Mouse (Mus musculus) gastrocnemius, postnatal 36 days (tissue): ENCODE data around the gene Stx19. TPM values are rescaled to one million over a fixed set of nuclear protein-coding genes. Genes with fewer than 3 reads are reported as not detected.

Source experiments
- DNase-seq, 2 experiments: peaks; one replicate each; pipeline ENCODE4 v3.0.0; 2022
- intact Hi-C: fragments of 180-260 bp; cut with DNase I; formaldehyde crosslinking; loops from one replicate; pipeline ENCODE4 v1.15.1; 2025
- microRNA-seq, 2 experiments: library from miRNA; unstranded; fragments of <30 nt; microRNA quantifications; one replicate each; pipeline ENCODE4 v1.2.0; 2021
- total RNA-seq, 2 experiments: library from RNA; stranded (reverse); gene quantifications; 2 replicates each; pipeline ENCODE4 v1.2.3; 2021

Stx19 gene
- total RNA-seq, 2 experiments from 2014 or later: not detected

DNA sequence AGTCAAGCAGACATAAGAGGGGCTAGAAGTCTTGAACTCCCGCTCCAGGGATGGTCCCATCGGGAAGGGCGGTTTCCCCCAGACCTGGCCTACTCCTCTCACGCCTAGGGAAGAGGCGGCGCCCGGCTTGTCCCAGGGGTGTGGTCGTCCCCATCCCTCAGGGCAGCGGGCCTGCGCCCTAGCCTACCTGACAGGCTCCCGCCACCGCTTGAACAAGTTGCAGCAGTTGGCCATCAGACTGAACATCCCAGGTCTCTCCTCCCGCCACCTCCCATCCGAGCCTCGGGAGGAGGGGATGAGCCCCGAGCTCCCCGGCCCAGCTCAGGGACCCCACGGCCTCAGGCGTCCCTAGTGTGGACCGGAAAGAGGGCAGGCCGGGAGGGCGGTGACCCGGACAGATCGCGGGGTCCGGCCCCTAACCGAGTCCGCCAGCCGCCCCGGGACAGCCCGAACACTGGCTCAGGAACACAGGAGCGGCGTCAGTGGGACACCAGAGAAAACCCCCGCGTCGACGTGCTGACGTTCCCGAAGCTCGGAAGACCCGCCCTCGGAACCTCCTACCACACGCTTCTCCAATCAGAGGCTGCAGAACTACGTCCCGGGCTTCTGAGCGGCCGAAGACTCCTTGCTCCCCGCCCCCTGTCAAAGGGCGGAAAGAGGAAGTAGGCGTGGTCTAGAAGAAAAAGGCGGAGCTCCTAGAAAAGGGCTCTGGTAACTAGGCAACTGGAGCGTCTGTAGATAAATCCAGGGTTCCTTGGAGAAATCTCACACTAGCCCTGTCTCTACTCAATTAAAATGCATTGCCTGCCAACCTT is 32.2 kb downstream of the Stx19 start, which contains the start of gene Arl13b:
TSS of gene Arl13b (minus strand) at position 543 of the 815 bp plus-strand sequence.
- DNase-seq: peak; percentile 81 to 90

DNA sequence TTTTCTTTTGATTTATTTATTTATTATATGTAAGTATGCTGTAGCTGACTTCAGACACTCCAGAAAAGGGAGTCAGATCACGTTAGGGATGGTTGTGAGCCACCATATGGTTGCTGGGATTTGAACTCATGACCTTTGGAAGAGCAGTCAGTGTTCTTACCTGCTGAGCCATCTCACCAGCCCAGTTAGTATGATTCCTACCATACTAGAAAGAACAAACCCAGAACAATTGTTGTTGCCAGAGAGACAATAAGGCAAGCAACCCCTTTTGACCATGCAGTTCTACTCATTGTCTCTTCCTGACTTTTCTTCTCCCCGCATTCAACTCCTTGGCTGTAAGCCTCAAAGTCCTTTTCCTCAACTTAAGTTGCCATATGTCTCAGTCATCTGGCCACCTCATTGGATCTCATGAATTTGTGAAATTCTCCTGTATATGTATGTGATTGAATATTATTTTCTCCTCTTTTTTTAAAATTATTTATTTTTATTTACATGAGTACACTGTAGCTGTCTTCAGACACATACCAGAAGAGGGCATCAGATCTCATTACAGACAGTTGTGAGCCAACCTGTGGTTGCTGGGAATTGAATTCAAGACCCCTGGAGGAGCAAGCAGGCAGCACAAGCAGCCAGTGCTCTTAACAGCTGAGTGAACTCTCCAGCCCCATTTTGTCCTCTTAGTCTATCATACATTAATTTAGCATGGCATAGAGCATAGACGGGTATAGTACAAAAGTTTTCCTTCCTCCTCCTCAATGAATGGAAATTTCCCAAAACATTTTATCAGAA is 38.2 kb downstream of the Stx19 start:
- DNase-seq: no peak
- intact Hi-C loops: no loop called here

More for the DNA sequence above, 32.2 kb downstream of the Stx19 start, which contains the start of gene Arl13b:
- intact Hi-C loops: no loop called here

DNA sequence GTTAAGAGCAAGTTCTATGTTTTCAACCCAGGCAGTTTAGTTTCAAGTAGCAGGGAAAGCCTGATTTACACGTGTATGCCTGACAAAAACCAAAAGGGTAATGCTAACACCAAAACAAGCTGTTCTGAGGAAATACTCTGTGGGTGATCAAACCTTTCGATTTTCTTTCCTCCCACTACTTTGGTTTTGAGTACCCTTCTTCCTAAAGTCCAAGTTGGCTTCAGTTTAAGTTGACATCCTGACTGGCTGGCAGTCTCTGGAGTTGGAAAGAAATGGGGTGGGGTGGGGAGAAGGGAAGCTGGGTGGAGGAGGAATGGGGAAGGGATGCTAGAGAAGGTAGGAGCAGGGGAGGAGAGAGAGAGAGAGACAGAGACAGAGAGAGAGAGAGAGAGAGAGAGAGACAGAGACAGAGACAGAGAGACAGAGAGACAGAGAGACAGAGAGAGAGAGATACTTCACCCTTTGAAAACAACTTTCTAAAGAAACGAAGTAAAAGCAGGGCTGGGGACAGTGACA is 39.2 kb downstream of the Stx19 start:
- intact Hi-C loops: no loop called here
- no peak for DNase-seq

DNA sequence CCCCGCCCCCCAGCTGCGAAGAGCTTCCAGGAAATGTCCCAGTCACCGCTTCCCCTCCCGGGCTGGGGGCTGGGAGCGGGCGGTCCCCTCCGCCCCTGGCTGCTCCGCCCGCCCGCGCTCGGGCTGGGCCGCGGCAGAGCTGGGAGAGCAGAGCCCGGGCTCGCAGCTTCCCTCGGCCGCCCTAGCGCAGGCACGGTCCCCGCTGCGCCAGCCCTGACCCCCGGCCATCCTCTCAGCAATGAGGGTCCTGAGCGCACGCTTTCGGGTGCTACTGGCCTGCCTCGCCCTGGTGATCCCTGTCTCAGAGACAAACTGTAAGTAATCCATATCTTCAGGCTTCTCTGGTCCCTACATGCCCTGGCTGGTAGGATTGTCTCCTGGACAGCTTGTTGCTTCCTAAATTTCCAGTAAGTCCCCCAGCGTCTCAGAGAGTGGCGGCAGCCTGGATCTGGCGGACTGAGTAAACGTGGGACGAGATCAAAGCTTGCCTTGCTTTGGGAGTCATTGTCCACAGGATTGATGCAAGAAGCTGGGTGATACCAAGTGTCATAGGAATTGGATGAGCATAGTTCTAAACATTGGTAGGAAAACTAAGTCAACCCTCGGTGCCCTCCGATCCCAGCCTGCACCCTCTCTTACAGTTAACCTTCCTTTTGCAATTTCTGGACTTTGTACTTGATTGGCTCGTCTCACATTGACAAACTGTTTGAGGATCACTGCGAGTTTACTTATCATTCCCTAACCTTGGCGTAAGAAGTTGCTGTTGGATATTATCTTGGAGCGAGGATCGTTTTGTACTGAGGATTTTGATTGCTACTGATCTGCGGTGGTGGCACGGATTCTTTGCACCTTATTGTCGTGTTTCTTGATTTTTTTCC is 40.0 kb downstream of the Stx19 start, which contains the start of gene Pros1:
TSS of gene Pros1 (plus strand) at position 117 of the 878 bp plus-strand sequence.
- peak; percentile 55 to 64 for DNase-seq
- intact Hi-C loops: no loop called here

DNA sequence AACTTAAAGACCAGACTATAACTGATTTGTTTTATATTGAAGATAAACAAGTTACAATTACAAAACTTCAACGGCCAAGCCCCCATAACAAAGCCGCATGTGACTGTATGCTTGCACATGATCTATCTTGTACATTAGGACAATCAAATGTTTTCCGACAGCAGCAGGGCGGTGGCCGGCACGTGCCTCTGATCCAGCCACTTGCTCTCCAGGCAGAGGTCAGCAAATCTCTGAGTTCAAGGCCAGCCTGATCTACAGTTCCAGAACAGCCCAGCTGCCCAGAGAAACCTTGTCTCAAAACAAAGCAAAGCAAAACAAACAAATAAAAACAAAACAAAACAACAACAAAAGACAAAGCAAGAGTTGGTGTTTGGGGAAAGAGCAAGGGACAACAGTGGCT is 40.9 kb downstream of the Stx19 start:
- DNase-seq: no peak
- intact Hi-C loops: no loop called here

DNA sequence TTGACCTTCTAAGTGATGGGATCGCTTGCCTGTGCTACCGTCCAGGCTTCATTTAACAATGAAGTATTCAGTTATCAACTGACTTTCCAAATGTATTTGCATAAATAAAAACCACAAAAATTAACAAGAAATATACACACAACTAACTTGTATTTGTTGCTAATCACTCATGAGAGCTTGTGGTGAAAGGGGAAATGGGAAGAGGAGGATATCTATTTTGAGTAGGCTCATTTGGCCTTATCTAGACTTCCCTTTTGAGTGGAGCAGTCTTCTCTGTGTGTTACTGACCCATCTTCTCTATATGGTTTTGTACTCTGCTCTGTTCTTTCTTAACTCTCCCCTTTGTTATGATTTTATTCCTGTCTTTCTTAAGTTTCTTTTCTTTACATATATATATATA is 41.8 kb downstream of the Stx19 start:
- intact Hi-C loops: no loop called here
- DNase-seq: no peak

DNA sequence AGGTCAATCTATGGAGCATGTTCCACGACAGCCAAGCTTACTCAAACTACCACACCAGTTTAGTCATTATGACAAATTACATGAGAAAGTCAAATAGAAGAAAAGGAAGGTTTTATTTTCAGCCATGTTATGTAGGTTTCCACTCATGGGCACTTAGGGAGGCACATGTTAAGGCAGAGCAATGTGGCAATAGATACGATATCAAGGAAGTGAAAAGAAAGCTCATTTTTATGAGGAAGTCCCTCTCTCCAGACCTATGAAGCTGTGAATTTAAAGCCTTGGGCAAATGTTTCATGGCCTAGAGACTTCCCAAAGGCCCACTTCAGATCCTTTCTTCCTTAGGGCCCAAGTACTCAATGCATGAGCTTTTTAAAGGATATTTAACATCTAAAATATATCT is 43.0 kb downstream of the Stx19 start:
- no peak for DNase-seq
- intact Hi-C loops: no loop called here

DNA sequence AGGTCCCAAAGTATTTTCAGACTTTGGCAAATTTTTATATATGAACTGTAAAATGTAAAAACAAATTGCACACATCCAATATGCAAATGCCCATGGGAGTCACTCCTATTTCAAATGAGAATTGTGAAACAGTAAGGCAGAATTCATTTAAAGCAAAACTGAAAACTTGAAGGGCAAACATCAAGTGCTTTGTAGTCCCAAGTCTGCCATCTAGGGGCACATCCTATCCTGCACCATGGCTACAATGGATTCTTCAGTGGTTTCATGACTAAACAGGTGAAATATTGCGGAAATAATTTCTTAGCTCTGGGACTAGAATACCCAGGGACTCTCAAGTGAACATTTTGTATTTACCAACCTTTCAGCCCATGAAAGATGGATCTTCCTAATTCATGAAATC is 43.5 kb downstream of the Stx19 start:
- no peak for DNase-seq
- intact Hi-C loops: no loop called here

DNA sequence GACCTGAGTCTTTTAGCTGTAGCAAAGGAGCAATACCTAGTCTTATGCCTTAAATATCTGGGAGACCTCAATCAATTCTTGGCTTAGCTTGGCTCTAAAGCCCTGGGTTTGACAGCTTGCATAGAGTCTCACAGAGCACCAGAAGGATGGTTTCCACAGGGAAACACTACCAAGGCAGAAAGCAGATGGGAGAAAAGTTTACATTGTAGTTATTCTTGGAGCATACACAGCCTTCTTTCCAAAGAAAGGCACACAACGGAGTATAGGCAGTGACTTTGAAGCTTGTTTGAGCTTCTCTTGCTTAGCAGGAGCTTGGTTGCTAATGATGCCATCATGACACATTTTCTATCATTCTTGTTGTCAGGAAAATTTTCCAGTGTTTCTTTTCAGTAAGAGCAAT is 45.7 kb downstream of the Stx19 start:
- intact Hi-C loops: no loop called here
- DNase-seq: no peak

DNA sequence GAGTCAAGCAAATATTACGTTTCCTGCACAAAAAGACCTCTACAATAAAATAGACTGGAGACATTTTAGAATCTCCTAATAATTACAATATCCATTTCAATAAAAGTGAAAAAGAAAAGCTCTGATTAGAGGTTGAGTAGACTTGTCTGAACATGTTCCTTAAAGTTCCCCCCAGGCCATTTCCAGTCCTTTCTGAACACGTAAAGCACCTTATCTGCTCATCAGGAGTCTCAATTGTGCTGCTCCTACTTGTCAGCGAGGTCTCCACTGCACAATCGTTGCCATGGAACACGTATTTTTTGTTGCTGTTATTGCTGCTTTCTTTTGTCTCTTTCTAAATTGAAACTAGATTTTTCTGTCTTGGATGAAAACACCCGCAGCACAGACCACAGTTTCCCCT is 47.0 kb downstream of the Stx19 start:
- intact Hi-C loops: no loop called here
- DNase-seq: no peak

DNA sequence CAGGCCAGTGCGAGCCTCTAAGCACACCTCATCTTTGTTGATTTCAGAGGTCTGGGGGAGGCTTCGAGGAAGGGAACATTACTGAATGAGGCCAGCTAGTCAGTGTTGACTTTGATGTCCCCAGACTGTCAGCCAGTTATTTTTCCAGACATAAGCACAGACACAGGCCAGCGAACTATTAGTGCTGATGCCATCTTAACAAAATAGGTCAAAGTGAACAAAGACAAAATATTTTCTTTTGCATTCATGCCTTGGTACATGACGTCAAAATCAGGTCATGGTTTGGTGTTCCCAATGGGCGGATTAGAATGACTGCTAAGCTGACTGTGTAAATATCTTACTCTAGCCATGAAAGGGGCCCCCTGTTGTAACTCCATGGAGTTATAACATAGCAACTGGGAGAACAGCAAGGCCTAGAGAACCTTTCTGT is 58.2 kb downstream of the Stx19 start:
- intact Hi-C loops: no loop called here

DNA sequence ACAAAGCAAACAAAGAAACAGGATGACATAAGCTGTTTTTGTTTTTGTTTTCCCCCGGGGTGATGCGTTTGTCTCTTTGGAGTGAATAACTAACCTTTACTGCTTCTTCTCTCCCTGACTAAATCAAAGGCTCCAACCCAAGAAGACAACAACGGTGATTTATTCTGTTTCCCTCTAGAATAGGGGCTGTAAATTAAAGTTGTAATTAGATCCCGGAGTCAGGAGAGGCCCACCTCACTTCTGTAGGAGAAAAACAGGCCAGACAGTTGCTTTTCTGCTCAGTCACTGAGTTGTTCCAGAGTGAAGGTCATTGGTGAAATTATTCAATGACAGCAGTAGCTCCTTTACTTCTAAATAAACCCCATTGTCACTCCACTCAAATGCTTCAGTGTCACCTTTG is 58.7 kb downstream of the Stx19 start:
- intact Hi-C loops: no loop called here
- no peak for DNase-seq

More for the DNA sequence above, 58.2 kb downstream of the Stx19 start:
- no peak for DNase-seq

Small RNAs within 50 kb of the gene (microRNA-seq; reads per million reads assigned to microRNA genes)
- 0 reads per million in 2 experiments for gene Gm25986

Other genes starting within 250 kb of the Stx19 start
- 1 to 10 TPM; 6.0 to 6.8 TPM for gene Nsun3, start 27.9 kb upstream of the Stx19 start, total RNA-seq
- 1 to 10 TPM; 2.7 to 3.3 TPM for gene Arl13b, start 32.4 kb downstream of the Stx19 start, total RNA-seq
- gene Pros1, start 39.6 kb downstream of the Stx19 start, total RNA-seq: 1 to 10 TPM; 6.1 TPM